Mouse (Mus musculus): ENCODE results near the gene Wdr60.

Wdr60 gene

DNA sequence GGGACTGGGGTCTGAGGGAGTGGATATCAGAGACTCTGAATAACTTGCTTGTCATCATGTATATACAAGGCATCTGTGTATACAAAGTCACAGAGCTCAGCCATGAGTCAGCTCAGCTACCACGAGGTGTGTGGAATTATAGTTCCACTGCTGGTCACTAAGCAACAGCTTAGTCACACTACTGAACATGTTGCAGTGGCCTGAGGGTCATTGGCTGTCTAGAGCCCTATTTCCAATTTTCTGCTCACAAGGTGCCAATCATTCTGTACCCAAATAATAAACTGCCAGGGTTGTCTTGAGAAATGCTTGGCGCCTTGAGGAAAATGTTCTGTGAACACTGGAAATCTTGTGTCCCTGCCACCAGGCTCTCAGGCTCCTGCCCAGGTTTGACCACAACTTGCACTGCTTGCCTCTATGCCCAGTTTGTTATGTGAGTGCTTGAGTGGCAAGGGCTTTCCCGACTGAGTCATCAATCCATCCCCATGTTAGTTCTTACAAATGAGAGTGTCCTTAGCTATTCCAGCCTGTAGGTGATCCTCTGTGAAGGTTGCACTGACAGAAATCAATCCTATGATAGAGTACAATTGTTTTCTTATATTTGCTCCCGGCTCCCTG, 81.3 kb downstream of the Wdr60 start:
- DNase-seq = no peak

DNA sequence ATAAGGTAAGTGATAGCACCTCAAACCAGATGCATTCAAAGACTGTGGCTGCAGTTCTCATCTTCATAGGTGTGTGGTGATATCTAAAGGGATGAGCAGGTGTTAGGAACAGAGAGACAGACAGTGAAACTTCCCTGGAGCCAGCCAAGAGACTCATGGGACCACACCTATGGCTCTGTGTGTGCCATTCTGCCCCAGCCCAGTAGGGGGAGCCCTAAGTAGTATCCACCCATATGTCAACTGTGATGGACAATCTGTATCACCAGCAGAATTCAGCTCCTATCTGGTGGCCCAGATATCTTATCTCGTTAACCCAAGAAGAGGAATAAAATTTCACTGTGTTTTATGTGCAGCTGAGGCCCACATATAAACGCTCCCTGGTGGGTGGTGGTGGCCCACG, 85.9 kb downstream of the Wdr60 start:
- DNase-seq = peak in 1 of 2 experiments; percentile 38

DNA sequence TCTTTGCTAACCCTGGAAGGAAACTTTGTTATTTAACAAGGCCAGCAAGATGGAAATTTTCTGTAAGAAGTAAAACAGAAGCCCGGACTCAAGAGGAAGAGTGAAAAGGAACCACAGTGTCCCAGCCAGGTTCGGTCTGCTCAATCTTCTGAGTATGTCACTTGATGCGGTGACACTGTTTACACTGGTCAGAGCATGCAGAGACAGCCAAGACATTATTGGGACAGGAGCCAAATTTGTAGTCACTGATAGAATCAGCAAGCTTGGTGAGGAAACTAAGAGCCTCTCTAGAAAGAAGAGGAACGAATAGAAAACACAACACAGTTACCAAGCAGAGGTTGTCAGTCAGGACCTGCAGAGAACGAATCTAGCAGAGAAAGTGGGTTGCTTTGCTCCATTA, 93.2 kb downstream of the Wdr60 start:
- no peak for DNase-seq

DNA sequence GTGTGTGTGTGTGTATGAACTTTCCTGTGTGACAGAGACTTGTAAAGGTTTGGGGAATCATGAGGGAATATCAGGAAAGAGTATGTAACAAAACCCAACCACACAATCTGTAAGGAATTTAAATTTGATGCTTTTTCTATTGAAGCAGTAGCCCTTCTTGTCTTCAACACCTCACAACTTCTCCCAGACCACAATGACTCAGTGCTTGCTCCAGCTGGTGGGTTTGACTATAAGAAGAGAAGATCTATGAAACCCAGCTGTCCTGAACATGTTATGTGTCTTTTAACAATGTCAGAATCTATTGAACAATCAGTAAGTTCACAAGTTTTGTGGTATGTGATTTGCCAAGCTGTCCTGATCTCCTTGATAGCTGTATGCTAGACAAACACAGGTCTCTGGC, 97.5 kb downstream of the Wdr60 start:
- DNase-seq = no peak

DNA sequence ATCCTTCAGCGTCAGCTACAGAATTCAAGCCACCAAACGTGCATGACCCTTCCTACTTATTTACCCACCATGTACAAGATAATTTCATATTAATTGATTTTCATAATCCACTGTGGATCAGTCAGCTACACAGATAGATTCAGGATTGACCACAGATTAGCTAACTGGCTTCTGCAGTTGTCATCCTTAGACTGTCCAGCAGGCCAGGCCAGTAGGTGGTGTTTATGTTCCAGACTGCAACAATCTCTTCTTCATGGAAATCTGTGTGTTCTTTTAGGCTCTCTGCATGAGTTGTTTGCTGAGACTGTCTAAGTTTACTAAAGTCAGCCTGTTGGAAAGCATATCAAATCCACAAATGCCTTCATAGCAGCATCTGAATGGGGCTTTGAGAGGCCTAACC, 103.1 kb downstream of the Wdr60 start:
- no peak for DNase-seq

DNA sequence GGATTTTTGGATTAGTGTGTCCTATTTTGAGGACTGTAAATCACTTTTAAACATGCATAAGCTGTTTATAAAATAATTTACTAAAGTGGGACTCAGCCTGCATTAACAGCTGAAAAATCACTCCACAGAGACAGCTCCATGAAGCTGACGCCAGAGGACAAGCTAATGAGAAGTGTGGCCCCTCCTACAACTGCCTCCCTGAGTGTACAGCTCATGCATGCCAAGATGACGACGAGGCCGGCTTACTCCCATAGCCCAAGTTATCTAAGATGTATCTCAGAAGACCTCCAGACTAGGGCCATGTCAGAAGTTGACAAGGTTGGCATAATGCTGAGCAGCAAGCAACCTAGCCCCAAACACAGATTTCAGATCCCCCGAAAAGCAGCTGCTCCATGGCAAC, 103.6 kb downstream of the Wdr60 start:
- DNase-seq = no peak

DNA sequence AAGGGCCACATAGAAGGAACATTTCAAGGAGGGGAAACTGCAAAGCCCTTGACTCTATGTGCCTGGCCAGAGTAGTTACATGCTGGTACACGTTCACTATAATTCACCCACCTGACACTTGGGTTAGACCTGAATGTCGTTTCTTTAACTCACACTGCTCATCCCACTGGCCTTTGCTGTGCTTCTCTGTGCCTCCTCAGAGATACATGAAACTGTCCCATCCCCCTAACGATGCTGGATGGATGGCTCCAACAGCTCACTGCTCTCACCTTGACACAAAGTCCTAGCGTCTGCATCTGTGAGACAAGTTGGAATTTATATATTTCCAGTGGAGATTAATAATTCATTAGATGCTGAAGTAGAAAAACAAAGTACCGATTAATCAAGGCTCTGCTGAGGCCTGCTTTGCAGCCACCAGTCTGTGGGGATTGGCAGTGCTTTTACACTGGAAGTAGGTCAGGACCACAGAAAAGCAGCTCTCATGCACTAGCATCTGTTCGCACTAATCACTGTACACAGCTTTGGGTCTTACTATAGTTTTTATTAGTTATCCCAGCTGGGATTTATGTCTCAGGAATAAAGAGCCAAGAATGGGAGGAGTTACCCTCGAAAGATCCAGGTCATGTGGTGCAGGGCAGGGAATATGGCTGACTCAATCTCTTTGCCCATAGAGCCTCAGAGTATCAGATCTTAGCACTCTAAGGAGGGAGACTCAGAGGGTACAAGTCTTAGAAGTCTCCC, 105.9 kb downstream of the Wdr60 start:
- no peak for DNase-seq
